Mouse (Mus musculus): ENCODE measurements around the gene Slc22a4.

DNA sequence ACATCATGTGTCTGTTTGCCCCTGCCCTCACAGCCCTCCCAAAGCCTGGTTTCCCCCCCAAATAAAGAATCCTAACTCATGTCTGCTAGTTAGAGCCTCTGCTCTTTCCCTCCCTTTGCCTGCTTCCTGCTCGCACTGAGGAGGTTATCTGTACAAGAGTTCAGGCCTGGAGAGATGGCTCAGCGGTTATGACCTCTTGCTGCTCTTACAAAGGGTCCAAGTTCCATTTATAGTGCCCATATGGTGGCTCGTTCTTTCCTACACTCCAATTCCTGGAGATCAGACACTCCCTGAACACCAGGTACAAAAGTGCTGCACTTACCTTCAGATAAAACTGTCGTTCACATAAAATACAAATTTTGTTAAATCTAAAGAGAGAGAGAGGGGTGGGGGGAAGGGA lies 39.8 kb downstream of the Slc22a4 start:
- TF ChIP-seq CTCF (IDR thresholded peaks at IDR 0.05; ENCODE audit: borderline replicate concordance, insufficient read depth, low read length), result no peak
- TF ChIP-seq POLR2A (IDR thresholded peaks at IDR 0.05; ENCODE audit: low read depth, low read length), result no peak
